Mouse (Mus musculus) heart, postnatal 0 days (tissue): ENCODE results near the gene Cldn10. TPM values are rescaled to one million over a fixed set of nuclear protein-coding genes. Genes with fewer than 3 reads are reported as not detected.
"Not testable (repeated sequence)": the region's sequence is repeated elsewhere in the genome, so short reads cannot be mapped to it uniquely, and the experiment has no call there.

Experiments
- ATAC-seq: fragments of 200-750 bp; cut with Nextera tagmentation; 2 replicates; pipeline ENCODE4 v1.8.0; 2017; ENCODE audit warnings: low read depth, moderate number of reproducible peaks, moderate library complexity; ENCODE audit not compliant: insufficient read depth
- DNase-seq: peaks from one replicate; pipeline ENCODE4 v3.0.0-alpha.2; 2016; ENCODE audit warnings: low spot score
- H3K27ac ChIP-seq: fragments of 300-500 bp; sonication (generic); 2 replicates; pipeline ENCODE4 v1.5.1; 2014; ENCODE audit warnings: low read depth, mild to moderate bottlenecking
- H3K27me3 ChIP-seq: fragments of 300-500 bp; sonication (generic); 2 replicates; pipeline ENCODE4 v1.6.1; 2014; ENCODE audit warnings: low read length, mixed read lengths; ENCODE audit not compliant: control insufficient read depth, insufficient read depth
- H3K36me3 ChIP-seq: fragments of 300-500 bp; sonication (generic); replicated peaks from 2 replicates; pipeline ENCODE4 v1.6.1; 2014; ENCODE audit warnings: low read length, mixed read lengths; ENCODE audit not compliant: control insufficient read depth, insufficient read depth
- H3K4me1 ChIP-seq: fragments of 300-500 bp; sonication (generic); 2 replicates; pipeline ENCODE4 v1.6.1; 2014; ENCODE audit warnings: antibody characterized with exemption; ENCODE audit not compliant: control insufficient read depth, insufficient read depth
- H3K4me2 ChIP-seq: fragments of 300-500 bp; sonication (generic); 2 replicates; pipeline ENCODE4 v1.6.1; 2014; ENCODE audit warnings: low read depth, mild to moderate bottlenecking, low read length, moderate library complexity
- H3K4me3 ChIP-seq: fragments of 300-500 bp; sonication (generic); 2 replicates; pipeline ENCODE4 v1.5.1; 2014; ENCODE audit warnings: low read depth, low read length
- H3K9ac ChIP-seq: fragments of 300-500 bp; sonication (generic); replicated peaks from 2 replicates; pipeline ENCODE4 v1.6.1; 2014; ENCODE audit warnings: low read depth, low read length, mixed read lengths
- H3K9me3 ChIP-seq: fragments of 300-500 bp; sonication (generic); replicated peaks from 2 replicates; pipeline ENCODE4 v1.6.1; 2016; ENCODE audit warnings: low read length; ENCODE audit not compliant: control insufficient read depth
- CTCF ChIP-seq: IDR thresholded peaks from 2 replicates; pipeline ENCODE4 v1.5.1; 2016; ENCODE audit warnings: antibody characterized with exemption, control low read depth, low read depth
- EP300 ChIP-seq: IDR thresholded peaks from 2 replicates; pipeline ENCODE4 v1.6.1; 2016; ENCODE audit warnings: antibody characterized with exemption, low read depth
- WGBS: fragments of 180-500 bp; shearing (Covaris S2); extraction: QIAGEN DNeasy Blood & Tissue Kit; methylation state at CpG from one replicate; pipeline ENCODE4 v1.1.7; 2014; 5-methylcytosine and 5-hydroxymethylcytosine counted together
- polyA plus RNA-seq: library from polyadenylated mRNA; unstranded; fragments of >200 nt; fragmentation: Nextera tagmentation; extraction: Ambion mirVana; gene quantifications from 2 replicates; pipeline ENCODE4 v1.2.1, GENCODE M21; 2015
- total RNA-seq: library from RNA; depleted of rRNA; stranded (reverse); fragments of >200 nt; gene quantifications from 2 replicates; pipeline ENCODE4 v1.2.3, GENCODE M21; 2014; ENCODE audit warnings: low replicate concordance

Gene Cldn10
- total and polyA plus RNA-seq, 2 experiments from 2014 or later = 0.15 to 1.7 TPM

- TF ChIP-seq CTCF (no peak), EP300 (no peak)
These were observed 16.2 kb downstream of the Cldn10 start for GRCm38 (mm10) chr14:118803936-118804335.

DNA sequence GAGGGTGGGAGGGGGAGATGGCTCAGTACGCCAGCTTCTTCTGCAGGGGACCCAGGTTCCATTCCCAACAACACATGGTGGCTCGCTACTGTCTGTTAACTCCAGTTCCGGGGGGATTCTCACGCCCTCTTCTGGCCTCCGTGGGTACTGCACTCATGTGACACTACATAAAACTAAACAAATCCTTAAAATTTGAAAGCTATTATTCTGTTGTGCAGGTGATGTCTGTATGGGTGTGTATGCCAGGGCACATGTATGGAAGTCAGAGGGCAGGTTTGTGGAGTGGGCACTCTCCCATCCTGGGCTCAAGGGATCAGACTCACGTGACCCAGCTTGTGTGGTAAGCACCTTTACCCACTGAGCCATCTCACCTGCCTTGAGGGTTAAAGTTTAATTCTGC is 16.6 kb downstream of the Cldn10 start:
- no peak for DNase-seq
- Histone ChIP-seq H3K36me3 (no peaks in the 10 kb centered on the region), H3K4me1 (0 out of 2 replicates have a peak, but pooled peaks cover 8% of the 10 kb centered on the region), H3K9ac (no peak overlapping the region), H3K4me2 (no peak overlapping the region), H3K27ac (no peak overlapping the region), H3K4me3 (no peak overlapping the region), H3K27me3 (no peaks in the 10 kb centered on the region), H3K9me3 (no peaks in the 10 kb centered on the region)
- 39% methylated on average over 6 of the region's 6 CpGs for WGBS
- TF ChIP-seq CTCF = no peak
- no peak for TF ChIP-seq EP300
- no peak for ATAC-seq

More at GRCm38 (mm10) chr14:118803936-118804335, 16.2 kb downstream of the Cldn10 start:
- no peak overlapping the region for H3K4me2 ChIP-seq
- H3K4me1 ChIP-seq = 0 out of 2 replicates have a peak, but pooled peaks cover 4% of the 10 kb centered on the region
- no peaks in the 10 kb centered on the region for H3K27me3 ChIP-seq
- ATAC-seq (no peak), DNase-seq (no peak)
- H3K9me3 ChIP-seq = no peaks in the 10 kb centered on the region
- no peak overlapping the region for H3K27ac ChIP-seq
- H3K36me3 ChIP-seq = no peaks in the 10 kb centered on the region
- no peak overlapping the region for H3K4me3 ChIP-seq
- 43% methylated on average over 7 of the region's 7 CpGs for WGBS
- no peak overlapping the region for H3K9ac ChIP-seq

DNA sequence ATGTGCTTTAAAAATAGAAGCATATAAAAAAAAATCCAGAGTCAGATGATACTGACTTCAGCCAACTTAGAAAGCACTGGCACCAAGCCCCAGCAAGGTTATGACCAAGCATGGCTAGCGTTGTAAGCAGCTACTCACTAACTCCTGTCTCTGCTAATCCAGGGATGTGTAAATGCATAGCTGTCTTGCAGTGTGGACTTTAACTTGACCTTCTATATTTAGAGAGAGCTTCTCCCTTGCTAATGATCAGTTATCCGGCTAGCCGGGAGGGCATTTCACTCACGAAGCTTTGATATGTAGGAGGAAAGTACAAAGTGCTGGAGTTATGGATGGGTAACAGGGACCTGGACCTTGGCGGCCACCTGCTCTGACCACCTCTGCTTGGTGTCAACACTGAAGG is 19.9 kb downstream of the Cldn10 start:
- no peak for TF ChIP-seq CTCF
- no peak for TF ChIP-seq EP300
- H3K27me3 ChIP-seq = no peaks in the 10 kb centered on the region
- H3K36me3 ChIP-seq = no peaks in the 10 kb centered on the region
- 0 out of 2 replicates have a peak, but pooled peaks cover 9% of the 10 kb centered on the region for H3K4me1 ChIP-seq
- ATAC-seq (no peak), DNase-seq (no peak)
- H3K9ac ChIP-seq = no peak overlapping the region
- no peaks in the 10 kb centered on the region for H3K9me3 ChIP-seq
- 49% methylated on average over 5 of the region's 5 CpGs for WGBS
- no peak overlapping the region for H3K27ac ChIP-seq
- no peak overlapping the region for H3K4me3 ChIP-seq
- no peak overlapping the region for H3K4me2 ChIP-seq

DNA sequence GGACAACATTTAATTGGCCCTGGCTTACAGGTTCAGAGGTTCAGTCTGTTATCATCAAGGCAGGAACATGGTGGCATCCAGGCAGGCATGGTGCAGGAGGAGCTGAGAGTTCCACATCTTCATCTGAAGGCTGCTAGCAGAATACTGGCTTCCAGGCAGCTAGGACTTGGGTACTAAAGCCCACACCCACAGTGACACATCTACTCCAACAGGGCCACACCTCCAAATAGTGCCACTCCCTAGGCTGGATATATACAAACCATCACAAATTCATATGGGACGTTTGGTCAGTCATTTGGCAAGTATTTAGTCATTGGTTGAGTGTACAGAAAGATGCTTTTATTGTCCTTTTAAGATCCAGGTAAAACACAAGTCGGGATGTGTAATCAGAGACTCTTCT is 20.5 kb downstream of the Cldn10 start:
- DNase-seq, H3K36me3 ChIP-seq, H3K4me2 ChIP-seq, H3K9me3 ChIP-seq, H3K9ac ChIP-seq, H3K27ac ChIP-seq, H3K27me3 ChIP-seq, H3K4me1 ChIP-seq, H3K4me3 ChIP-seq, ATAC-seq: not testable (repeated sequence)
- WGBS = 78% methylated on average over 2 of the region's 2 CpGs

DNA sequence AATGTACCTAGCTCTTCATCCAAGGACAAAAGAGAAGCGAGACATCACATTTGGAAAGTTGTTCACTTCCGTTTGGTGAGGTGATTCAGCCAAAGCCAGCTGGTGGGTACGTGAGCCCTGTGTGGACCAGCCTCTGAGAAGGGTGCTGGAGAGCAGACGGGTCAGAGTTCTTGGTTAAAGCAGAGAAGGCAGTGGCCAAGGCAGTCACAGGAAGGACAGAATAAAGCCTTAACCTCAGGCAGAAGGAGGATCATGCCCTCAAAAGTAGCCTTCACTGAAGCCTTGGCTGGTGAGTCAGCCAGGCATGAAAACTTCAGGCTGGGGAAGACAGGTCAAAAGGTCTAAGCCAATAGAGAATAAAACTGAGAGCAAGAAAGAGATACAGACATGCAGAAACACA is 22.0 kb downstream of the Cldn10 start:
- H3K27me3 ChIP-seq = no peaks in the 10 kb centered on the region
- H3K9me3 ChIP-seq = no peaks in the 10 kb centered on the region
- DNase-seq (no peak), ATAC-seq (no peak)
- WGBS = 64% methylated on average over 4 of the region's 4 CpGs
- no peaks in the 10 kb centered on the region for H3K36me3 ChIP-seq
- 0 out of 2 replicates have a peak, but pooled peaks cover 9% of the 10 kb centered on the region for H3K4me1 ChIP-seq
- TF ChIP-seq EP300 (no peak), CTCF (no peak)
- H3K4me2 ChIP-seq = no peak overlapping the region
- no peak overlapping the region for H3K4me3 ChIP-seq
- no peak overlapping the region for H3K27ac ChIP-seq
- H3K9ac ChIP-seq = no peak overlapping the region

GRCm38 (mm10) chr14:118811256-118811655 is 23.5 kb downstream of the Cldn10 start:
- H3K4me1 ChIP-seq, H3K9me3 ChIP-seq, H3K9ac ChIP-seq, ATAC-seq, H3K27ac ChIP-seq, H3K4me3 ChIP-seq, H3K36me3 ChIP-seq, H3K27me3 ChIP-seq, H3K4me2 ChIP-seq, DNase-seq: not testable (repeated sequence)
